Mouse (Mus musculus): ENCODE data around the gene Srrm3. TPM values are rescaled to one million over a fixed set of nuclear protein-coding genes. Genes with fewer than 3 reads are reported as not detected.

The Srrm3 gene
- total and polyA plus RNA-seq, 2 experiments from 2014 or later, result 50.8 to 106 TPM

- TF ChIP-seq CTCF (IDR thresholded peaks at IDR 0.05; ENCODE audit: low read depth), result peak; percentile 53
- no peak for ATAC-seq
- no peak overlapping the region for H3K4me3 ChIP-seq (ENCODE audit: low read length)
- no peaks in the 10 kb centered on the region for H3K27me3 ChIP-seq (ENCODE audit: insufficient read depth, low read length)
- no peak for DNase-seq (ENCODE audit: low spot score)
- no peak overlapping the region for H3K27ac ChIP-seq
- H3K9ac ChIP-seq (replicated peaks; ENCODE audit: low read length), result no peak overlapping the region
- peaks cover 2% of the 10 kb centered on the region; the same call in 1 of the 2 replicates for H3K4me1 ChIP-seq (ENCODE audit: insufficient read depth, low read length)
- 74% methylated on average over 4 of the region's 4 CpGs for WGBS
- no peaks in the 10 kb centered on the region for H3K9me3 ChIP-seq (ENCODE audit: low read length)
- H3K36me3 ChIP-seq (ENCODE audit: insufficient read depth, low read length), result peaks cover 6% of the 10 kb centered on the region
- no peak overlapping the region for H3K4me2 ChIP-seq (ENCODE audit: low read depth, low read length)
These were observed 40.8 kb downstream of the Srrm3 start for GRCm38 (mm10) chr5:135847460-135847859.

- Histone ChIP-seq H3K4me3 (ENCODE audit: low read length) (no peak overlapping the region), H3K9me3 (ENCODE audit: low read length) (no peaks in the 10 kb centered on the region), H3K4me1 (ENCODE audit: insufficient read depth, low read length) (peaks cover 2% of the 10 kb centered on the region; the same call in 1 of the 2 replicates), H3K4me2 (ENCODE audit: low read depth, low read length) (no peak overlapping the region), H3K27ac (no peak overlapping the region), H3K9ac (replicated peaks; ENCODE audit: low read length) (no peak overlapping the region), H3K27me3 (ENCODE audit: insufficient read depth, low read length) (no peaks in the 10 kb centered on the region), H3K36me3 (ENCODE audit: insufficient read depth, low read length) (peaks cover 2% of the 10 kb centered on the region)
- no peak for DNase-seq (ENCODE audit: low spot score)
- ATAC-seq, result no peak
- WGBS, result 90% methylated on average over 3 of the region's 3 CpGs
- TF ChIP-seq CTCF (IDR thresholded peaks at IDR 0.05; ENCODE audit: low read depth), result no peak
These were observed 41.2 kb downstream of the Srrm3 start for GRCm38 (mm10) chr5:135847881-135848280.

- DNase-seq (ENCODE audit: low spot score), result peak; percentile 80
- H3K9ac ChIP-seq (replicated peaks; ENCODE audit: low read length), result no peak overlapping the region
- under 1% methylated on average over 15 of the region's 15 CpGs for WGBS
These were observed 44.3 kb downstream of the Srrm3 start for GRCm38 (mm10) chr5:135851024-135851423.

GRCm38 (mm10) chr5:135851481-135851880 is 44.8 kb downstream of the Srrm3 start:
- no peak overlapping the region for H3K4me3 ChIP-seq (ENCODE audit: low read length)
- peak overlapping the region; percentile 67; the same call in 1 of the 2 replicates for H3K27ac ChIP-seq
- peaks cover 2% of the 10 kb centered on the region; the same call in 1 of the 2 replicates for H3K4me1 ChIP-seq (ENCODE audit: insufficient read depth, low read length)
- peaks cover 12% of the 10 kb centered on the region for H3K27me3 ChIP-seq (ENCODE audit: insufficient read depth, low read length)
- no peak overlapping the region for H3K9ac ChIP-seq (replicated peaks; ENCODE audit: low read length)
- 13% methylated on average over 12 of the region's 14 CpGs for WGBS
- TF ChIP-seq CTCF (IDR thresholded peaks at IDR 0.05; ENCODE audit: low read depth), result no peak
- no peak for DNase-seq (ENCODE audit: low spot score)
- no peaks in the 10 kb centered on the region for H3K9me3 ChIP-seq (ENCODE audit: low read length)
- ATAC-seq, result no peak
- H3K4me2 ChIP-seq (ENCODE audit: low read depth, low read length), result no peak overlapping the region
- peaks cover 4% of the 10 kb centered on the region; the same call in 1 of the 2 replicates for H3K36me3 ChIP-seq (ENCODE audit: insufficient read depth, low read length)

More at GRCm38 (mm10) chr5:135851024-135851423, 44.3 kb downstream of the Srrm3 start:
- Histone ChIP-seq H3K4me2 (ENCODE audit: low read depth, low read length) (peak overlapping the region; percentile 34; the same call in 1 of the 2 replicates), H3K9me3 (ENCODE audit: low read length) (no peaks in the 10 kb centered on the region), H3K36me3 (ENCODE audit: insufficient read depth, low read length) (peaks cover 2% of the 10 kb centered on the region; the same call in 1 of the 2 replicates), H3K27me3 (ENCODE audit: insufficient read depth, low read length) (peaks cover 7% of the 10 kb centered on the region), H3K4me3 (ENCODE audit: low read length) (no peak overlapping the region), H3K27ac (peak overlapping the region; percentile 67), H3K4me1 (ENCODE audit: insufficient read depth, low read length) (peaks cover 2% of the 10 kb centered on the region; the same call in 1 of the 2 replicates)
- TF ChIP-seq CTCF (IDR thresholded peaks at IDR 0.05; ENCODE audit: low read depth), result no peak
- peak; percentile 72 for ATAC-seq

GRCm38 (mm10) chr5:135852421-135852820 is 45.7 kb downstream of the Srrm3 start:
- Histone ChIP-seq H3K27me3 (ENCODE audit: insufficient read depth, low read length) (peaks cover 12% of the 10 kb centered on the region), H3K4me3 (ENCODE audit: low read length) (no peak overlapping the region), H3K9ac (replicated peaks; ENCODE audit: low read length) (no peak overlapping the region; the same call in 1 of the 2 replicates), H3K27ac (no peak overlapping the region), H3K4me1 (ENCODE audit: insufficient read depth, low read length) (peaks cover 2% of the 10 kb centered on the region; the same call in 1 of the 2 replicates), H3K4me2 (ENCODE audit: low read depth, low read length) (no peak overlapping the region), H3K9me3 (ENCODE audit: low read length) (no peaks in the 10 kb centered on the region), H3K36me3 (ENCODE audit: insufficient read depth, low read length) (peaks cover 4% of the 10 kb centered on the region; the same call in 1 of the 2 replicates)
- whole genome bisulfite sequencing, result 14% methylated on average over 9 of the region's 10 CpGs
- no peak for ATAC-seq
- TF ChIP-seq CTCF (IDR thresholded peaks at IDR 0.05; ENCODE audit: low read depth), result no peak
- DNase-seq (ENCODE audit: low spot score), result no peak

- no peak overlapping the region for H3K4me3 ChIP-seq (ENCODE audit: low read length)
- DNase-seq (ENCODE audit: low spot score) (no peak), ATAC-seq (no peak)
- H3K9ac ChIP-seq (replicated peaks; ENCODE audit: low read length), result no peak overlapping the region
- peaks cover 2% of the 10 kb centered on the region; the same call in 1 of the 2 replicates for H3K4me1 ChIP-seq (ENCODE audit: insufficient read depth, low read length)
- TF ChIP-seq CTCF (IDR thresholded peaks at IDR 0.05; ENCODE audit: low read depth), result no peak
- H3K9me3 ChIP-seq (ENCODE audit: low read length), result no peaks in the 10 kb centered on the region
- H3K36me3 ChIP-seq (ENCODE audit: insufficient read depth, low read length), result peaks cover 4% of the 10 kb centered on the region; the same call in 1 of the 2 replicates
- H3K27me3 ChIP-seq (ENCODE audit: insufficient read depth, low read length), result peaks cover 12% of the 10 kb centered on the region
- H3K27ac ChIP-seq, result no peak overlapping the region
- H3K4me2 ChIP-seq (ENCODE audit: low read depth, low read length), result no peak overlapping the region
- 44% methylated on average over 7 of the region's 7 CpGs for WGBS
These were observed 47.0 kb downstream of the Srrm3 start for GRCm38 (mm10) chr5:135853731-135854130.

GRCm38 (mm10) chr5:135855156-135855555 is 48.5 kb downstream of the Srrm3 start:
- no peak overlapping the region for H3K4me3 ChIP-seq (ENCODE audit: low read length)
- WGBS, result 5% methylated on average over 4 of the region's 4 CpGs
- TF ChIP-seq CTCF (IDR thresholded peaks at IDR 0.05; ENCODE audit: low read depth), result peak; percentile 94
- H3K4me2 ChIP-seq (ENCODE audit: low read depth, low read length), result no peak overlapping the region
- no peaks in the 10 kb centered on the region for H3K9me3 ChIP-seq (ENCODE audit: low read length)
- no peak overlapping the region for H3K27ac ChIP-seq
- ATAC-seq (peak; percentile 75), DNase-seq (ENCODE audit: low spot score) (peak; percentile 88)
- peaks cover 2% of the 10 kb centered on the region; the same call in 1 of the 2 replicates for H3K4me1 ChIP-seq (ENCODE audit: insufficient read depth, low read length)
- H3K9ac ChIP-seq (replicated peaks; ENCODE audit: low read length), result no peak overlapping the region
- H3K27me3 ChIP-seq (ENCODE audit: insufficient read depth, low read length), result peaks cover 12% of the 10 kb centered on the region
- H3K36me3 ChIP-seq (ENCODE audit: insufficient read depth, low read length), result peaks cover 4% of the 10 kb centered on the region; the same call in 1 of the 2 replicates

Measured in hindbrain, postnatal 0 days (tissue).